Mouse (Mus musculus): ENCODE measurements around the gene Ezh1.

DNA sequence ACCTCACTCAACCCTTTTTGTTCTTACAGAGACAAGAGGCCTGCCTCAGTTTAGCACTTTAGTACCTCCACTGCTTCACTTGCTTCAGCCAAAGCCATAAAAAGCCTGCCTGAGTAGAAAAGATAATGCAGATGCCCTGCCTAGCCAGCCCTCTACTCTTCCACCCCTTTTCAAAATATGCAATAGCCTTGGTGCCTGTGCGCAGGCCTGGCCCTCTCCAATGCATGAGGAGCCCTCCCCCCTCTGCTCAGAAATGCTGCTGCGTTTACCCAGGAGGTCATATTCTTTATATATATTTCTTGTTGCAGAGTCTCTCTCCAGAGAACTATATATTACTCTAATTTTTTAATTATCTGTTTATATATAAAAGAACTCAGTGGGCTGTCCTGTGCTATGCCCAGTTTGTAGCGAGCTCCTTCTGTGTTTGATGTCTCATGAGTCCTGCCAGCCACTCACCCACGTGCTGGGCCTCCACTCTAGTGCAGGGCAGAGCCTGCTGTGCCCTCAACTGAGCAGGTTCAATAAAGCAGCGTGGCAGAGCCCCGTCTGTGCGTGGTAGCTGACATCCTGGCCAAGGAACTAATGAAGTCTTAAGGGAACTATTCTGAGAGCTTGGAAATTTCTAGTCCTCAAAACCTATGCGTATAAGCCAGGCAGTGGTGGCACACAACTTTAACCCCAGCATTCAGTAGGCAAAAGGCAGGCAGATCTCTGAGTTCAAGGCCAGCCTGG, 35.9 kb downstream of the Ezh1 start:
- TF ChIP-seq GATA1 (IDR thresholded peaks at IDR 0.05; ENCODE audit: borderline replicate concordance, low read length): no peak
- TF ChIP-seq FLI1 (IDR thresholded peaks at IDR 0.05; ENCODE audit: low read length): no peak

All from megakaryocyte, embryonic 14.5 days (primary cell).